Mouse (Mus musculus): ENCODE data around the gene Cfap69. TPM values are rescaled to one million over a fixed set of nuclear protein-coding genes. Genes with fewer than 3 reads are reported as not detected.
A peak's percentile ranks its signal among the peaks of the same experiment; 100 is the strongest.

The Cfap69 gene
- polyA plus RNA-seq, 1 experiment from 2014 or later: 3.4 TPM

DNA sequence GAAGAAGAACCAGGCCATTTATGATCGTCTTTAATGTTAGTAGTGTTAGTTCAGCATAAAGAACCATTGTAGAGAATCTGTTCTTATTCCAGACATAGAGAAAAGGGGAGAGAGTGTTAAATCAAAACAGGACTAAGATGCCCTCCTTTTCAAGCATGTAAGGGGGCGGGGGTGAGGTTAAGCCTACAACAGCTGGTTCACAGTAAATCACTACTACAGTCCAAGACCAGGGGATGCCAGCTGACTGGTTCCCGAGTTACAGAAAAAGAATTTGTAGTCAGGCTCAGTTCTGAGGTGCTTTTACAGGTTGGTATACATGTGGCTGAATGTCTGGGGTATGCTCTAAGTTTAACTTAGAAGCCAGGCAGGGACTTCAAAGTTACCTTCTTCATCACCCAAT, 12.0 kb upstream of the Cfap69 start:
- no peak for ATAC-seq (ENCODE audit: insufficient number of reproducible peaks, insufficient read depth, low FRiP score, low read depth)
- no peaks in the 10 kb centered on the region for H3K4me1 ChIP-seq (ENCODE audit: control insufficient read depth, insufficient read depth, low read length)
- H3K36me3 ChIP-seq (ENCODE audit: control insufficient read depth, insufficient read depth, low read length): peaks cover 4% of the 10 kb centered on the region; the same call in 1 of the 2 replicates
- H3K4me3 ChIP-seq (ENCODE audit: low read depth, low read length): no peak overlapping the region
- H3K27me3 ChIP-seq (ENCODE audit: control insufficient read depth, insufficient read depth, low read length): no peaks in the 10 kb centered on the region
- 80% methylated on average over 3 of the region's 3 CpGs for WGBS
- H3K27ac ChIP-seq (ENCODE audit: low read length): no peak overlapping the region
- H3K9ac ChIP-seq (replicated peaks; ENCODE audit: low read depth, low read length): no peak overlapping the region
- no peak overlapping the region for H3K4me2 ChIP-seq (replicated peaks; ENCODE audit: low read depth, low read length)
- H3K9me3 ChIP-seq (ENCODE audit: control insufficient read depth, low read depth, low read length): no peaks in the 10 kb centered on the region

DNA sequence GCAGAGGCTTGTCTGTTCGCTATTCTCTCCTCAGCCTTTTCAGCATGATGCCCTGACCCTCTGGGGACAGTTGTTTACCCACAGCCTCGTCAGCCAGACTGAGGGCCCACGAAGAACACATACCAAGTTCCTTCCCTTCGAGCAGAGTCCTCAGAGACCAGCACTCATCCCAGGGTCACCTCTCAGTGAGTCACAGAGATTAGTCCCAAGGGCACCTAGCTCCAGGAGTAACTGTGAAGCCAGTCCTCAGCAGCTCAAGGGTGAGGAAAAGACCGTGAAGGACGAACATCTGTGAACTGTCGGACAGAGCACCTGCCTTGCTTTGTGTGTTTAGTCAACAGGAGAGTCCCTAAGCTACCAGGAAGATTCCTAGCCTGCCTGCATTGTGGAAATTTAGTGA, 4.9 kb upstream of the Cfap69 start:
- H3K27ac ChIP-seq (ENCODE audit: low read length): no peak overlapping the region
- 58% methylated on average over 7 of the region's 7 CpGs for WGBS
- no peaks in the 10 kb centered on the region for H3K9me3 ChIP-seq (ENCODE audit: control insufficient read depth, low read depth, low read length)
- no peak overlapping the region for H3K4me2 ChIP-seq (replicated peaks; ENCODE audit: low read depth, low read length)
- ATAC-seq (ENCODE audit: insufficient number of reproducible peaks, insufficient read depth, low FRiP score, low read depth): no peak
- peaks cover 8% of the 10 kb centered on the region for H3K36me3 ChIP-seq (ENCODE audit: control insufficient read depth, insufficient read depth, low read length)
- no peak overlapping the region for H3K9ac ChIP-seq (replicated peaks; ENCODE audit: low read depth, low read length)
- no peaks in the 10 kb centered on the region for H3K4me1 ChIP-seq (ENCODE audit: control insufficient read depth, insufficient read depth, low read length)
- no peaks in the 10 kb centered on the region for H3K27me3 ChIP-seq (ENCODE audit: control insufficient read depth, insufficient read depth, low read length)
- H3K4me3 ChIP-seq (ENCODE audit: low read depth, low read length): no peak overlapping the region

DNA sequence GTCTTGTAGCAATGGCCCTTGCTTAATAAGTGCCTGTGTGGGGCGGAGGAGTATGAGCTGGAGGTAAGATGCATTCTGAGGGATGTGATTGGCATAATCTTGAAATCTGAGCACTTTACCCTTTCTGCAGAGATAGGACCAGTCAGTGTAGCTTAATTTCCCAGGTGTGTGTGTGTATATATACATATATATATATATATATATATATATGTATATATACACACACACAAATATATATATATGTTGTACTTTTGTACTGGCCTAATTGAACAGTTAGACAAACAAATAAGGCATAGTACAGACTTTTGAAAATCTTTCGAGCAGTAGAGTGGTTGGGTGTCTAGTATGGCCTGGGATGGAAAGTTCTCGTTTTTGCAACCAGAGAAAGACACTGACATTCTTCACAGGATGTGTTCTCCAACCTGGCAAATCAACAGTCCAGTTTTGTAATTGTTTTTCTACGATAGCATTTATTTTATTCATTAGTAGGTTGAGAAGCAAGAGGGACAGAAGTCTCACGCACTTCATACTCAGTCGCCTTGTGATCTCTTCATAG, 410 bp upstream of the Cfap69 start:
- no peak for ATAC-seq (ENCODE audit: insufficient number of reproducible peaks, insufficient read depth, low FRiP score, low read depth)
- H3K9me3 ChIP-seq (ENCODE audit: control insufficient read depth, low read depth, low read length): no peaks in the 10 kb centered on the region
- peaks cover 4% of the 10 kb centered on the region; the same call in 1 of the 2 replicates for H3K36me3 ChIP-seq (ENCODE audit: control insufficient read depth, insufficient read depth, low read length)
- H3K4me1 ChIP-seq (ENCODE audit: control insufficient read depth, insufficient read depth, low read length): no peaks in the 10 kb centered on the region
- peak overlapping the region; percentile 97 for H3K4me2 ChIP-seq (replicated peaks; ENCODE audit: low read depth, low read length)
- no peak overlapping the region for H3K9ac ChIP-seq (replicated peaks; ENCODE audit: low read depth, low read length)
- H3K27me3 ChIP-seq (ENCODE audit: control insufficient read depth, insufficient read depth, low read length): no peaks in the 10 kb centered on the region
- H3K4me3 ChIP-seq (ENCODE audit: low read depth, low read length): peak overlapping the region; percentile 71
- 46% methylated on average over 6 of the region's 6 CpGs for WGBS
- no peak overlapping the region for H3K27ac ChIP-seq (ENCODE audit: low read length)

GRCm38 (mm10) chr5:5663057-5663456, 982 bp downstream of the Cfap69 start:
- Histone ChIP-seq H3K4me1 (ENCODE audit: control insufficient read depth, insufficient read depth, low read length) (no peaks in the 10 kb centered on the region), H3K27ac (ENCODE audit: low read length) (no peak overlapping the region), H3K27me3 (ENCODE audit: control insufficient read depth, insufficient read depth, low read length) (no peaks in the 10 kb centered on the region), H3K9ac (replicated peaks; ENCODE audit: low read depth, low read length) (no peak overlapping the region), H3K9me3 (ENCODE audit: control insufficient read depth, low read depth, low read length) (no peaks in the 10 kb centered on the region), H3K4me2 (replicated peaks; ENCODE audit: low read depth, low read length) (peak overlapping the region; percentile 97; the same call in 1 of the 2 replicates), H3K4me3 (ENCODE audit: low read depth, low read length) (peak overlapping the region; percentile 71; the same call in 1 of the 2 replicates), H3K36me3 (ENCODE audit: control insufficient read depth, insufficient read depth, low read length) (no peaks in the 10 kb centered on the region)
- no peak for ATAC-seq (ENCODE audit: insufficient number of reproducible peaks, insufficient read depth, low FRiP score, low read depth)
- 43% methylated on average over 6 of the region's 6 CpGs for WGBS

GRCm38 (mm10) chr5:5658680-5659079, 5.4 kb downstream of the Cfap69 start:
- Histone ChIP-seq H3K4me3 (ENCODE audit: low read depth, low read length) (no peak overlapping the region), H3K9me3 (ENCODE audit: control insufficient read depth, low read depth, low read length) (no peaks in the 10 kb centered on the region), H3K4me2 (replicated peaks; ENCODE audit: low read depth, low read length) (no peak overlapping the region), H3K9ac (replicated peaks; ENCODE audit: low read depth, low read length) (no peak overlapping the region), H3K27me3 (ENCODE audit: control insufficient read depth, insufficient read depth, low read length) (no peaks in the 10 kb centered on the region), H3K36me3 (ENCODE audit: control insufficient read depth, insufficient read depth, low read length) (no peaks in the 10 kb centered on the region), H3K27ac (ENCODE audit: low read length) (no peak overlapping the region), H3K4me1 (ENCODE audit: control insufficient read depth, insufficient read depth, low read length) (no peaks in the 10 kb centered on the region)
- ATAC-seq (ENCODE audit: insufficient number of reproducible peaks, insufficient read depth, low FRiP score, low read depth): no peak
- WGBS: 48% methylated on average over 2 of the region's 2 CpGs

DNA sequence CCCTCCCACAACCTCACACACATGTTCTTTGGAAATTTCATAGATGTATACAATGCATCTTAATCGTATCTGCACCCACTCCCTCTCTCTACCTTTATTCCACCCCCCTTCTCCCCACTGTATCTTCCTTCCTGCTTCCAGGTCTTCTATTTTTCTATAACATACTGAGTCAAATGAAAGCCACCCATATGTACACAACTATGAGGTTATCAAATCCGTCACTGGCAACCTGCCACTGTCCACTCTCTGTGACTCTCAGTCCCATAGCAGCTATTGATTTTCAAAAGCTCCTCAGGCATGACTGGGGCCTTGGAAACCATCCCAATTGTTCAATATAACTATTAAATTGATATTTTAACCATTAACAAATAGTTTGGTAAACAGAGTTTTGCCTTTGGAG, 6.1 kb downstream of the Cfap69 start:
- no peak for ATAC-seq (ENCODE audit: insufficient number of reproducible peaks, insufficient read depth, low FRiP score, low read depth)
- no peak overlapping the region for H3K9ac ChIP-seq (replicated peaks; ENCODE audit: low read depth, low read length)
- H3K4me1 ChIP-seq (ENCODE audit: control insufficient read depth, insufficient read depth, low read length): no peaks in the 10 kb centered on the region
- no peak overlapping the region for H3K4me3 ChIP-seq (ENCODE audit: low read depth, low read length)
- H3K27ac ChIP-seq (ENCODE audit: low read length): no peak overlapping the region
- H3K36me3 ChIP-seq (ENCODE audit: control insufficient read depth, insufficient read depth, low read length): no peaks in the 10 kb centered on the region
- H3K4me2 ChIP-seq (replicated peaks; ENCODE audit: low read depth, low read length): no peak overlapping the region
- no peaks in the 10 kb centered on the region for H3K9me3 ChIP-seq (ENCODE audit: control insufficient read depth, low read depth, low read length)
- 74% methylated on average over 2 of the region's 2 CpGs for WGBS
- H3K27me3 ChIP-seq (ENCODE audit: control insufficient read depth, insufficient read depth, low read length): no peaks in the 10 kb centered on the region

- H3K4me1 ChIP-seq (ENCODE audit: control insufficient read depth, insufficient read depth, low read length): no peaks in the 10 kb centered on the region
- no peaks in the 10 kb centered on the region for H3K27me3 ChIP-seq (ENCODE audit: control insufficient read depth, insufficient read depth, low read length)
- ATAC-seq (ENCODE audit: insufficient number of reproducible peaks, insufficient read depth, low FRiP score, low read depth): peak; percentile 84
- no peaks in the 10 kb centered on the region for H3K36me3 ChIP-seq (ENCODE audit: control insufficient read depth, insufficient read depth, low read length)
- no peaks in the 10 kb centered on the region for H3K9me3 ChIP-seq (ENCODE audit: control insufficient read depth, low read depth, low read length)
- no peak overlapping the region for H3K27ac ChIP-seq (ENCODE audit: low read length)
- no peak overlapping the region for H3K4me2 ChIP-seq (replicated peaks; ENCODE audit: low read depth, low read length)
- H3K4me3 ChIP-seq (ENCODE audit: low read depth, low read length): no peak overlapping the region
- WGBS: 42% methylated on average over 6 of the region's 6 CpGs
- H3K9ac ChIP-seq (replicated peaks; ENCODE audit: low read depth, low read length): no peak overlapping the region
Measured at GRCm38 (mm10) chr5:5648817-5649569, 15.0 kb downstream of the Cfap69 start.

- Histone ChIP-seq H3K9ac (replicated peaks; ENCODE audit: low read depth, low read length) (no peak overlapping the region), H3K27me3 (ENCODE audit: control insufficient read depth, insufficient read depth, low read length) (no peaks in the 10 kb centered on the region), H3K27ac (ENCODE audit: low read length) (no peak overlapping the region), H3K36me3 (ENCODE audit: control insufficient read depth, insufficient read depth, low read length) (no peaks in the 10 kb centered on the region), H3K4me1 (ENCODE audit: control insufficient read depth, insufficient read depth, low read length) (no peaks in the 10 kb centered on the region), H3K9me3 (ENCODE audit: control insufficient read depth, low read depth, low read length) (no peaks in the 10 kb centered on the region), H3K4me2 (replicated peaks; ENCODE audit: low read depth, low read length) (no peak overlapping the region), H3K4me3 (ENCODE audit: low read depth, low read length) (no peak overlapping the region)
- ATAC-seq (ENCODE audit: insufficient number of reproducible peaks, insufficient read depth, low FRiP score, low read depth): no peak
- 4% methylated on average over 1 of the region's 1 CpGs for WGBS
Measured at GRCm38 (mm10) chr5:5646173-5646572, 17.9 kb downstream of the Cfap69 start.

Measured in stomach, embryonic 14.5 days (tissue).